Mouse (Mus musculus) erythroid progenitor cell, adult 5-6 weeks (primary cell): ENCODE results near the gene Map1b. TPM values are rescaled to one million over a fixed set of nuclear protein-coding genes. Genes with fewer than 3 reads are reported as not detected.

Experiments
- ATAC-seq: replicated peaks from 2 replicates; pipeline ENCODE4 v1.8.0; 2016; ENCODE audit warnings: moderate number of reproducible peaks, mild to moderate bottlenecking, moderate TSS enrichment, inconsistent platforms; ENCODE audit not compliant: poor library complexity, low FRiP score, severe bottlenecking
- total RNA-seq, 2 experiments: library from RNA; stranded (forward) in 1 of 2; stranded (reverse) in 1 of 2; fragments of 150-400 nt in 1 of 2; fragments of 186-747, 209-891 nt in 1 of 2; gene quantifications; 2 replicates each; pipeline versions ENCODE4 v1.2.3 to v1.2.4; 2015 to 2017; ENCODE audit warnings: low replicate concordance in 2 of 2

Map1b gene
- total RNA-seq, 2 experiments from 2014 or later, result not detected

GRCm38 (mm10) chr13:99493304-99493904 lies 22.9 kb downstream of the Map1b start:
- ATAC-seq, result no peak

GRCm38 (mm10) chr13:99492619-99493303 lies 23.6 kb downstream of the Map1b start:
- ATAC-seq, result no peak

GRCm38 (mm10) chr13:99489998-99490397 lies 26.3 kb downstream of the Map1b start:
- ATAC-seq, result no peak

- ATAC-seq, result no peak
Observed at GRCm38 (mm10) chr13:99489175-99489574, 27.2 kb downstream of the Map1b start.

GRCm38 (mm10) chr13:99485861-99486260 lies 30.5 kb downstream of the Map1b start:
- ATAC-seq, result no peak

- ATAC-seq, result no peak
Observed at GRCm38 (mm10) chr13:99485331-99485733, 31.0 kb downstream of the Map1b start.

- no peak for ATAC-seq
Observed at GRCm38 (mm10) chr13:99484905-99485304, 31.4 kb downstream of the Map1b start.

- ATAC-seq, result no peak
Observed at GRCm38 (mm10) chr13:99483433-99483832, 32.9 kb downstream of the Map1b start.

- no peak for ATAC-seq
Observed at GRCm38 (mm10) chr13:99475488-99475887, 40.9 kb downstream of the Map1b start.

GRCm38 (mm10) chr13:99475033-99475432 lies 41.3 kb downstream of the Map1b start:
- ATAC-seq, result no peak

- ATAC-seq, result no peak
Observed at GRCm38 (mm10) chr13:99474108-99474507, 42.2 kb downstream of the Map1b start.

GRCm38 (mm10) chr13:99472028-99472427 lies 44.3 kb downstream of the Map1b start:
- no peak for ATAC-seq

GRCm38 (mm10) chr13:99470084-99470483 lies 46.3 kb downstream of the Map1b start:
- ATAC-seq, result no peak

GRCm38 (mm10) chr13:99468267-99468666 lies 48.1 kb downstream of the Map1b start:
- ATAC-seq, result no peak

- ATAC-seq, result no peak
Observed at GRCm38 (mm10) chr13:99466811-99467315, 49.5 kb downstream of the Map1b start.

- ATAC-seq, result no peak
Observed at GRCm38 (mm10) chr13:99466064-99466463, 50.3 kb downstream of the Map1b start.

- ATAC-seq, result no peak
Observed at GRCm38 (mm10) chr13:99464551-99464950, 51.8 kb downstream of the Map1b start.

GRCm38 (mm10) chr13:99461886-99462285 lies 54.5 kb downstream of the Map1b start:
- ATAC-seq, result no peak

GRCm38 (mm10) chr13:99459612-99460011 lies 56.7 kb downstream of the Map1b start:
- ATAC-seq, result no peak

GRCm38 (mm10) chr13:99458658-99459386 lies 57.5 kb downstream of the Map1b start:
- no peak for ATAC-seq

GRCm38 (mm10) chr13:99454977-99455376 lies 61.4 kb downstream of the Map1b start:
- ATAC-seq, result no peak
